Mouse (Mus musculus) testis, adult 2 months (tissue): ENCODE measurements at regions not wholly inside any gene's neighbourhood (a gene's known extent, or its start where the extent isn't known, plus 50 kb on each side); places are given as distances from the start of the nearest gene placed in this dataset.

Experiments
- CTCF ChIP-seq: fragments of 200-500 bp; IDR thresholded peaks from 2 replicates; pipeline ENCODE4 v1.5.1; 2012; ENCODE audit warnings: low read depth, mild to moderate bottlenecking, inconsistent platforms, low read length, moderate library complexity; ENCODE audit not compliant: control insufficient read depth, insufficient read depth, insufficient replicate concordance
- POLR2A ChIP-seq: fragments of 200-500 bp; IDR thresholded peaks from 2 replicates; pipeline ENCODE4 v1.6.1; 2012; ENCODE audit warnings: low read depth, mild to moderate bottlenecking, inconsistent platforms, low read length, moderate library complexity; ENCODE audit not compliant: control insufficient read depth

DNA sequence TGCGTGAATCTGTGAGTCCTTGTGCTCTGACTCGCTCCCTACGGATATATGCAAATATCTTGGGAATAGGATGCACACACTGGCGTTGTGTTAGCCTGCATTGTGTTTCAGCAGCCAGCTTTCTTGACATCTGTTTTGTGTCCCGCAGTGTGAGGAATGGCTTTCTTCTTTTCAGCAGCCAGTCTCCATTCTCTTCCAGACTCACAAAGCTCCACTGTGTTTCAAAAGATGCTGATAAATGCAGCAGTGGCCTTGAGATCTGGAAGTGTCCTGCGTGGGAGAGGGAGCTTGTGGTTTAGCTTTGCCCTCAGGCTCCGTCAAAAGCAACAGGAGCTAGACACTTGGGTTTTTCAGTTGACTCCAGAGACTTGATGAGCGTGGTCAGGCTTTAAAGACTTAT lies 188.9 kb upstream of the Fat4 start:
- no peak for TF ChIP-seq CTCF
- no peak for TF ChIP-seq POLR2A
